Mouse (Mus musculus): ENCODE data around the gene Ivd.

DNA sequence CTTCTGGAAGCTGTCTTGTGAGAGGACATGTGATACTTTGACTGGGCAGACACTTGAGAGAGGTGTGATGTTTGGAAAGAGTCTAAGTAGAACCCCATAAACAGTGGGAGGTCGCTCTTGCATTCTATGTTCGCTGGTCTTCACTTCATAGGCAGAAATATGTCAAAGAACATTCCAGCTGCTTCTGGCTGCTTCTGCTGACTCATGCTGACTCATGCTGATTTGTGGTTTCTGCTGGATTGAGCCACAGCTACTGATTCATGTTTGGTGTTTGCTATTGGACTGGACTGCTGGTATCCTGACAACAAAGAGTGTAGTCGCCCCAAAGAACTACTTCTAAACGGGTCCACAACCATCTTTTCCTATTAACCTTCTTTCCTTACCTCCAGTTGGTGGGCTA, 20.0 kb upstream of the Ivd start:
- TF ChIP-seq CTCF (IDR thresholded peaks at IDR 0.05) (no peak), EP300 (IDR thresholded peaks at IDR 0.05) (no peak)

Measured in lung, postnatal 0 days (tissue).